Mouse (Mus musculus) hindbrain, embryonic 10.5 days (tissue): ENCODE measurements at regions not wholly inside any gene's neighbourhood (a gene's known extent, or its start where the extent isn't known, plus 50 kb on each side); places are given as distances from the start of the nearest gene placed in this dataset.

Experiments used
- DNase-seq: peaks from one replicate; pipeline ENCODE4 v3.0.0-alpha.2; 2017; ENCODE audit warnings: low spot score
- H3K27ac ChIP-seq: fragments of 300-500 bp; sonication (generic); 2 replicates; pipeline ENCODE4 v1.5.1; 2016; ENCODE audit warnings: mild to moderate bottlenecking, moderate library complexity
- H3K27me3 ChIP-seq: fragments of 300-500 bp; sonication (generic); 2 replicates; pipeline ENCODE4 v1.6.1; 2016; ENCODE audit warnings: mild to moderate bottlenecking; ENCODE audit not compliant: poor library complexity, insufficient read depth, severe bottlenecking
- H3K36me3 ChIP-seq: fragments of 300-500 bp; sonication (generic); 2 replicates; pipeline ENCODE4 v1.6.1; 2016; ENCODE audit warnings: mild to moderate bottlenecking, moderate library complexity
- H3K4me1 ChIP-seq: fragments of 300-500 bp; sonication (generic); replicated peaks from 2 replicates; pipeline ENCODE4 v1.6.1; 2016; ENCODE audit warnings: mild to moderate bottlenecking
- H3K4me3 ChIP-seq: fragments of 300-500 bp; sonication (generic); 2 replicates; pipeline ENCODE4 v1.5.1; 2016; ENCODE audit warnings: mild to moderate bottlenecking, moderate library complexity
- H3K9me3 ChIP-seq: fragments of 300-500 bp; sonication (generic); 2 replicates; pipeline ENCODE4 v1.6.1; 2016; ENCODE audit warnings: mild to moderate bottlenecking, moderate library complexity
- WGBS: fragments of 180-500 bp; shearing (Covaris S2); methylation state at CpG from one replicate; pipeline ENCODE4 v1.1.7; 2016; 5-methylcytosine and 5-hydroxymethylcytosine counted together

GRCm38 (mm10) chr3:50678611-50678988 is 235.2 kb upstream of the Slc7a11 start:
- WGBS: 61% methylated on average over 5 of the region's 5 CpGs
- H3K27me3 ChIP-seq: no peaks in the 10 kb centered on the region
- H3K4me3 ChIP-seq: no peak overlapping the region
- no peaks in the 10 kb centered on the region for H3K36me3 ChIP-seq
- peak; percentile 4 for DNase-seq
- H3K4me1 ChIP-seq: peaks cover 12% of the 10 kb centered on the region
- H3K27ac ChIP-seq: no peak overlapping the region
- H3K9me3 ChIP-seq: no peaks in the 10 kb centered on the region

- WGBS: 52% methylated on average over 13 of the region's 13 CpGs
- H3K9me3 ChIP-seq: no peaks in the 10 kb centered on the region
- peaks cover 12% of the 10 kb centered on the region for H3K4me1 ChIP-seq
- no peak overlapping the region for H3K4me3 ChIP-seq
- H3K27me3 ChIP-seq: no peaks in the 10 kb centered on the region
- H3K27ac ChIP-seq: peak overlapping the region; percentile 41; the same call in 1 of the 2 replicates
- H3K36me3 ChIP-seq: no peaks in the 10 kb centered on the region
- DNase-seq: peak; percentile 10
Observed at GRCm38 (mm10) chr3:50677953-50678610, 234.7 kb upstream of the Slc7a11 start.

- no peak overlapping the region for H3K27ac ChIP-seq
- WGBS: 46% methylated on average over 1 of the region's 1 CpGs
- H3K4me3 ChIP-seq: no peak overlapping the region
Observed at GRCm38 (mm10) chr3:50675769-50676168, 232.4 kb upstream of the Slc7a11 start.

GRCm38 (mm10) chr3:50674860-50675566 is 231.6 kb upstream of the Slc7a11 start:
- Histone ChIP-seq H3K27me3 (no peaks in the 10 kb centered on the region), H3K4me3 (no peak overlapping the region), H3K4me1 (peaks cover 12% of the 10 kb centered on the region), H3K36me3 (no peaks in the 10 kb centered on the region), H3K9me3 (no peaks in the 10 kb centered on the region), H3K27ac (no peak overlapping the region)
- DNase-seq: no peak
- 90% methylated on average over 4 of the region's 4 CpGs for WGBS

More at GRCm38 (mm10) chr3:50675769-50676168, 232.4 kb upstream of the Slc7a11 start:
- H3K36me3 ChIP-seq: no peaks in the 10 kb centered on the region
- DNase-seq: no peak
- no peaks in the 10 kb centered on the region for H3K27me3 ChIP-seq
- no peaks in the 10 kb centered on the region for H3K9me3 ChIP-seq
- peaks cover 12% of the 10 kb centered on the region for H3K4me1 ChIP-seq

- Histone ChIP-seq H3K27ac (no peak overlapping the region), H3K9me3 (no peaks in the 10 kb centered on the region), H3K36me3 (no peaks in the 10 kb centered on the region), H3K27me3 (no peaks in the 10 kb centered on the region), H3K4me3 (no peak overlapping the region), H3K4me1 (no peaks in the 10 kb centered on the region)
- WGBS: 83% methylated on average over 6 of the region's 6 CpGs
- no peak for DNase-seq
Observed at GRCm38 (mm10) chr3:50665316-50665715, 221.9 kb upstream of the Slc7a11 start.

GRCm38 (mm10) chr3:50660966-50661365 is 217.6 kb upstream of the Slc7a11 start:
- Histone ChIP-seq H3K4me1 (no peaks in the 10 kb centered on the region), H3K4me3 (no peak overlapping the region), H3K9me3 (no peaks in the 10 kb centered on the region), H3K27ac (no peak overlapping the region), H3K27me3 (no peaks in the 10 kb centered on the region), H3K36me3 (no peaks in the 10 kb centered on the region)
- 91% methylated on average over 7 of the region's 7 CpGs for WGBS
- no peak for DNase-seq

- no peak overlapping the region for H3K4me3 ChIP-seq
- H3K9me3 ChIP-seq: no peaks in the 10 kb centered on the region
- DNase-seq: no peak
- 89% methylated on average over 3 of the region's 3 CpGs for WGBS
- no peaks in the 10 kb centered on the region for H3K27me3 ChIP-seq
- no peaks in the 10 kb centered on the region for H3K36me3 ChIP-seq
- H3K4me1 ChIP-seq: no peaks in the 10 kb centered on the region
- H3K27ac ChIP-seq: no peak overlapping the region
Observed at GRCm38 (mm10) chr3:50660566-50660965, 217.2 kb upstream of the Slc7a11 start.

- H3K27me3 ChIP-seq: no peaks in the 10 kb centered on the region
- no peak overlapping the region for H3K27ac ChIP-seq
- DNase-seq: no peak
- no peak overlapping the region for H3K4me3 ChIP-seq
- WGBS: 82% methylated on average over 2 of the region's 2 CpGs
- H3K4me1 ChIP-seq: no peaks in the 10 kb centered on the region
- H3K36me3 ChIP-seq: no peaks in the 10 kb centered on the region
- no peaks in the 10 kb centered on the region for H3K9me3 ChIP-seq
Observed at GRCm38 (mm10) chr3:50657890-50658289, 214.5 kb upstream of the Slc7a11 start.

- H3K4me1 ChIP-seq: no peaks in the 10 kb centered on the region
- 85% methylated on average over 2 of the region's 2 CpGs for WGBS
- no peaks in the 10 kb centered on the region for H3K9me3 ChIP-seq
- H3K4me3 ChIP-seq: no peak overlapping the region
- no peak overlapping the region for H3K27ac ChIP-seq
- no peaks in the 10 kb centered on the region for H3K36me3 ChIP-seq
- H3K27me3 ChIP-seq: no peaks in the 10 kb centered on the region
- DNase-seq: no peak
Observed at GRCm38 (mm10) chr3:50654441-50654840, 211.0 kb upstream of the Slc7a11 start.

GRCm38 (mm10) chr3:50652265-50652664 is 208.9 kb upstream of the Slc7a11 start:
- WGBS: 93% methylated on average over 3 of the region's 3 CpGs

GRCm38 (mm10) chr3:50643068-50643467 is 199.7 kb upstream of the Slc7a11 start:
- H3K27ac ChIP-seq: no peak overlapping the region
- H3K36me3 ChIP-seq: no peaks in the 10 kb centered on the region
- H3K27me3 ChIP-seq: peaks cover 40% of the 10 kb centered on the region
- no peak for DNase-seq
- no peaks in the 10 kb centered on the region for H3K9me3 ChIP-seq
- WGBS: 74% methylated on average over 2 of the region's 2 CpGs
- 0 out of 2 replicates have a peak, but pooled peaks cover 4% of the 10 kb centered on the region for H3K4me1 ChIP-seq
- no peak overlapping the region for H3K4me3 ChIP-seq

More at GRCm38 (mm10) chr3:50652265-50652664, 208.9 kb upstream of the Slc7a11 start:
- DNase-seq: no peak
- no peak overlapping the region for H3K4me3 ChIP-seq
- no peaks in the 10 kb centered on the region for H3K4me1 ChIP-seq
- H3K9me3 ChIP-seq: no peaks in the 10 kb centered on the region
- H3K27me3 ChIP-seq: no peaks in the 10 kb centered on the region
- H3K36me3 ChIP-seq: no peaks in the 10 kb centered on the region
- H3K27ac ChIP-seq: no peak overlapping the region

GRCm38 (mm10) chr3:50639907-50640323 is 196.5 kb upstream of the Slc7a11 start:
- Histone ChIP-seq H3K27ac (no peak overlapping the region), H3K4me3 (no peak overlapping the region), H3K4me1 (0 out of 2 replicates have a peak, but pooled peaks cover 4% of the 10 kb centered on the region), H3K27me3 (peaks cover 43% of the 10 kb centered on the region), H3K9me3 (no peaks in the 10 kb centered on the region), H3K36me3 (no peaks in the 10 kb centered on the region)
- DNase-seq: no peak
- 82% methylated on average over 12 of the region's 12 CpGs for WGBS

GRCm38 (mm10) chr3:50634457-50635075 is 191.2 kb upstream of the Slc7a11 start:
- no peaks in the 10 kb centered on the region for H3K9me3 ChIP-seq
- peaks cover 12% of the 10 kb centered on the region; the same call in 1 of the 2 replicates for H3K27me3 ChIP-seq
- no peak overlapping the region for H3K27ac ChIP-seq
- no peak for DNase-seq
- WGBS: 94% methylated on average over 7 of the region's 7 CpGs
- H3K4me3 ChIP-seq: no peak overlapping the region
- no peaks in the 10 kb centered on the region for H3K4me1 ChIP-seq
- H3K36me3 ChIP-seq: no peaks in the 10 kb centered on the region
